Mouse (Mus musculus) T-helper 1 cell (primary cell): Measurements from ENCODE around the gene Opa3.

Experiments used
- in situ Hi-C: fragments of 300-600 bp; cut with MboI, MseI; formaldehyde crosslinking; loops from one replicate; pipeline ENCODE4 v1.15.1; 2025; ENCODE audit warnings: high pct_unique_total_duplicates

Opa3 gene

DNA sequence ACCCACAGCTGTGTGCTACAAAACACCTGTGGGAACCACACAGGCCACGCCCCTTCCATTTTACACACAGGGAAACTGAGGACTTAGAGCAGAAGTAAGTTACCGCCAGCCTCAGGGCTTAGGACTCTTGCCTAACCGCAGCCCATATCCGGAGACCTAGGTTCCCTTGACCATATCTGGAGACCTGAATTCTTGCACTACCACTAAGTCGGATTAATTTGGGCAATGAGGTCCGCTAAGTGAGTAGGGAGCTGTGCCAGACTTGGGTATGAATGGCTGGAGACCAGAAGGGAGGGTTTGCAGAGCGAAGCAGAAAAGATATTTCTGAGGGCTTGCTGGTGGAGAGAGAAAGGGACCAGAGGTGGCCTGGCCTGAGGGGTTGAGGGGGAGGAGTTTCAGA is 13.8 kb upstream of the Opa3 start:
- in situ Hi-C loops, result no loop called here

DNA sequence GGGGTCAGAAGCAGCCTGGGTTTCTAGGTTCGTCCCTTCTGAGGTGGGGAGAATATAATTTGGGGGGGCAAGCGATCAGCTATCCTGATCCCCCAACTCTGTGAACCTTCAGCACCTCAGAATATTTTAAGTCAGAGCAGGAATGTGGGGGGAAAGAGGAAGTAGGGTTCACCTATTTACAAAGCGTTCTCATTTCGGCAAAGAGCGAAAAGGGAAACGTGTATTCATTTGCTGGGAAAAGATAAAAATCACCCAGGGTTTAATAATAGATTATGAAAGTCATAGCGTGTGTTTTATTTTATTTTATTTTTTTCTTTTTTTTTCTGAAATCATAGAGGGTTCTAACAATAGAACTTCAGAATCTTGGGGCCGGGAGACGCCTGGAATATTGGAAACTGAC is 13.2 kb upstream of the Opa3 start:
- in situ Hi-C loops, result loop anchor here (5.0 kb wide), 1 partner anchor 33 kb away; no protein-coding TSS in a partner anchor

DNA sequence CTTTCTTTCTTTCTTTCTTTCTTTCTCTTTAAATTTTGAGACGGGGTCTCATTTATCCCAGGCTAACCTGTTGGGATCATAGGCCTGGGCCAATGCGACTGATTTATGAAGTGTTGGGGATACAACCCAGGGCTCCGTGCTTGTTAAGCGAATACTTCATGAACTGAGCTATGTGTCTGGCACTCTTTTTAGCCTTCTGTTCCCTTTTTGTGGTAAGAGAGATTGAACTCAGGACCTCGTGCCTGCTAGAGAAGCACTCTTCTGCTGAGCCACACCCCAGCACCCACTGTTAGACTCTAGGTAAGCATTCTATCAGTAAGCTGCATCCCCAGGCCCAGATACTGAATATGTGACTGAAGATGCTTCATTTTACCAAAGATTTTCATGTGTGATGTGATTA is 10.6 kb upstream of the Opa3 start:
- in situ Hi-C loops, result loop anchor here (5.0 kb wide), 1 partner anchor 35 kb away; no protein-coding TSS in a partner anchor

DNA sequence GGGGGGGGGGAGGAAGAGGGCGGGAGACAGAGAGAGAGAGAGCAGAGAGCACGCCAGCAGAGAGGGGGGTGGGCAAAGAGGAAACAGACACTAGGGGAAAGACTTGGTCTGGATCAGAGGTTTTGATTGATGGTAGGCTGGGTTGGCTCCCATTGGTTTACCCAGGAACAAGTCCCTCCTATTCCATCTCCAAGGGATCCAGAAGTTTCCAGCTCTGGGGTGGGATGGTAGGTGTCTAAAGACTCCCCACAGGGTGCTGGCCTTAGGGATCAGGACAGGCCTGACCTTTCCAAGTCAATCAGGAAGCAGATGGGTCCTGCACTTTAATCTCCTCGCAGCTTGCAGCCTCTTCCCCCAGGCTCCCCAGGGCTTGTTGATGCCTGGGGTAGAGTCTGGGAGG is 10.2 kb upstream of the Opa3 start:
- in situ Hi-C loops, result loop anchor here (5.0 kb wide), 1 partner anchor 36 kb away; no protein-coding TSS in a partner anchor

DNA sequence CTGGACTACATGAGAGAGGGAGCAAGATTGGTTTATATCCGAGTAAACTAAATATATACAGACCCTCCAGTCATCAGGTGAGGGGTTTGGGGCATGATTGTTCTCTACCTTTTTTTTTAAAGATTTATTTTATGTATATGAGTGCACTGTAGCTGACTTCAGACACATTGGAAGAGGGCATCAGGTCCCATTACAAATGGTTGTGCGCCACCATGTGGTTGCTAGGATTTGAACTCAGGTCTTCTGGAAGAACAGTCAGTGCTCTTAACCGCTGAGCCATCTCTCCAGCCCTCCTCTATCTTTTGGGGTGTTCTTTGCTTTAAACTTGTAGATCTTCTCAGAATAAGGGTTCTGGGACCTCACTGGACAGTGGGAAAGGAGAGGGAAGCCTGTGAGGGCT is 8.1 kb upstream of the Opa3 start:
- in situ Hi-C loops, result no loop called here

DNA sequence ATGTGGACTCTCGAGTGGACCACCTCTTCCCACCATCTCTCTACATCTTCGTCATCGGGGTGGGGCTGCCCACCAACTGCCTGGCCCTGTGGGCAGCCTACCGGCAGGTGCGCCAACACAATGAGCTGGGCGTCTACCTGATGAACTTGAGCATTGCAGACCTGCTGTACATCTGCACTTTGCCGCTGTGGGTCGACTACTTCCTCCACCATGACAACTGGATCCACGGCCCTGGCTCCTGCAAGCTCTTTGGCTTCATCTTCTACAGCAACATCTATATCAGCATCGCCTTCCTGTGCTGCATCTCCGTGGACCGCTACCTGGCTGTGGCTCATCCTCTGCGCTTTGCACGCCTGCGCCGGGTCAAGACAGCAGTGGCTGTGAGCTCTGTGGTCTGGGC is 5.9 kb upstream of the Opa3 start:
- in situ Hi-C loops, result no loop called here

DNA sequence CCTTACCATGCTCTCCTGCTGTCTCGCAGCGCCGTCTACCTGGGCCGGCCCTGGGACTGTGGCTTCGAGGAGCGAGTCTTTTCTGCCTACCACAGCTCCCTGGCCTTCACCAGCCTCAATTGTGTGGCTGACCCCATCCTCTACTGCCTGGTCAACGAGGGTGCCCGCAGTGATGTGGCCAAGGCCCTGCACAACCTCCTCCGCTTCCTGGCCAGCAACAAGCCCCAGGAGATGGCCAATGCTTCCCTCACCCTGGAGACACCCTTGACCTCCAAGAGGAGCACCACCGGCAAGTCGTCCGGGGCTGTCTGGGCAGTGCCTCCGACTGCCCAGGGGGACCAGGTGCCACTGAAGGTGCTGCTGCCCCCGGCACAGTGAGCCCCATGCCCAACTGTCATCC is 5.3 kb upstream of the Opa3 start:
- in situ Hi-C loops, result no loop called here

DNA sequence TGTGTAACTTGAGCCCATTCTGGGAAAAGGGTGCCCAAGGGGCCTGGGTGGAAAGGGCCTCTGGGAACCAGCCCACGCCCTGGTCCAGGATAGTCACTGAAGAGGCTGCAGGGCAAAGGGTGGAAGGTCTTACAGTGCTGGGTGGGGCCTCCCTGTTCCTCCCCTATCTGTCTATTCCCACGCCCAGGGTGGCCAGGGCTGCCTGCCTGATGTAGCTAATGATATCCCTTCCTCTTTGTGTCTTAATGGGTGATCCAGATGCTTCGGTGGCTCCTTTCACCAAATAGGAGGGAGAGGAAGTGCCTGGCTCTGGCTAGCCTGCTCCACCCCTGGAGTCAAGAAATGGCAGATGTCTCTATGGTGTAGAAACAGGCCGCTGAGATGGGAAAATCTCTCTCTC is 3.2 kb upstream of the Opa3 start:
- in situ Hi-C loops, result no loop called here

DNA sequence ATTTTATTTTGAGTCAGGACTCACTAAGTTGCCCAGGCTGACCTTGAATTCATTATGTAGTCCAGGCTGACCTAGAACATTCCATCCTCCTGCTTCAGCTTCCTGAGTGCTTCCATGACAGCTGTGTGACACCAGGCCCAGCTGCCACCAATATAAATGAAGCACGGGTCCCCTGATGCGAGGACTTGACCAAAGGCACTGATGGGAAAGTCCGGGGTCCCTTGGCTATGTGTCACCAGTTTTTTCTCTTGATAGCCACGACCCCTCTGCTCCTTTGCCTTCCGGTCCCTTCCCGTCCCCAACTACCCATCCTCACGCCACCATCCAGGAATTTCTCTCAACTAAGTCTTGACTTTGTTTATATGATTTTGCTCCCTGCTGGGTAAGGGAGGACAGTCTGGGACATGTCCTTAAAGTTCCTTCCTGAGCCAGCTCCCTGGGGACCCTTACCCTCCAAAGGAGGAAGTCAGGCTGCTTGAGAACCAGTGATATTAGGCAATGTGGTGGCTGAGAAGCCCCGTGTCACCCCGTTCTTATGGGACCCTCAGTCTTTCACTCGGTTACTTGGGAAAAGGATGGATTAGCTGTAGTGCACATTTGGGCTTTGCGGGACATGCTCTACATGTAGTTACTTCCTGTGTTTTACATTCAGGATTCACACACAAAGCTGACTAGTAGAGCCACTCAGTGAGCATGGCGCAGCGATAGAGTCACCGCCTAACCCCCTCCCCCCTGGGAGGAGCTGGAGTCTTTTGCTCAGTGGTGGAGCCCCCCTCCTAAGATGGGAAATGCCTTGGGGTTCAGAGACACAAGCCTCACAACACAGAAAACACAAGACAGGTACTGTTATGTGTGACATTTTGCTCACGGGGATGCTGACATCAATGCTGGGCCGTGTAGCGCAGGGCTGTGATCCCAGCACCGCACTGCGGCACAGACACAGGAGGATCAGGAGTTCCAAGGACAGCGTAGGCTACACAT is 1.0 kb upstream of the Opa3 start:
- in situ Hi-C loops, result no loop called here

DNA sequence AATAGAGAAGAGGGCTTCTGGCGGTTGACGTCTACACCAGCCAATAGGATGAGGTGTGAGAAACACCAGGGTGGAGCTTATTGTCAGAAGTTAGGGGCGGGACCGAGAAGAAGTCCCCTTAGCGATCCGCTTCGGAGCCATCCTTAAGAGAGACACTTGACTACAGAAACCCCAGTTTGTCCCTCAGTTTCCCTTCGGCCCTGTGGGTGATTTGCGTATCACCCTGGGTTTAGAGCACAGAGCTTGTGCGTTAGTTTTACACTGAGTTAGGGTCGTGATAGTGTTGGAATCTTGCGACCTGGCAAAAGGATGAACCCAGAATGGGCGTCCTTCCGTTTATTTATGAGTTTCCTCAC is 637 bp downstream of the Opa3 start:
- in situ Hi-C loops, result no loop called here

DNA sequence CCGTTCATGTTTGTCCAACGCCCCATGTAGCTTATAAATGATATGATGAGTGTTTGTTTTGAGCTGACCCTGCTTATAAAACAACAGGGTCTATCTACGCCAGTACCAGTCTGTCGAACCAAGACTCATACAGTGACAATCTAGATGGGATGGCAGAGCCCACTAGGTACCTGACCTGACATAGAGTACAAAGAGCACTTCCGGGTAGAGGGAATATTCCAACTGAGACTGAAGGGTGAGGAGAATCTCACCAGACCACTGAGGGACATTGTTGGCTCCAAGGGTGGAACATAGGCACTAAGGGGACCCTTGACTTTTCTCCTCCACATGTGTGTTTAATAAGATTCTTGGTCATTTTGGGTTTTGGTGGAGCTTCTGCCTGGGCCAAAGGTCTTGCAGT is 1.3 kb downstream of the Opa3 start:
- in situ Hi-C loops, result no loop called here

DNA sequence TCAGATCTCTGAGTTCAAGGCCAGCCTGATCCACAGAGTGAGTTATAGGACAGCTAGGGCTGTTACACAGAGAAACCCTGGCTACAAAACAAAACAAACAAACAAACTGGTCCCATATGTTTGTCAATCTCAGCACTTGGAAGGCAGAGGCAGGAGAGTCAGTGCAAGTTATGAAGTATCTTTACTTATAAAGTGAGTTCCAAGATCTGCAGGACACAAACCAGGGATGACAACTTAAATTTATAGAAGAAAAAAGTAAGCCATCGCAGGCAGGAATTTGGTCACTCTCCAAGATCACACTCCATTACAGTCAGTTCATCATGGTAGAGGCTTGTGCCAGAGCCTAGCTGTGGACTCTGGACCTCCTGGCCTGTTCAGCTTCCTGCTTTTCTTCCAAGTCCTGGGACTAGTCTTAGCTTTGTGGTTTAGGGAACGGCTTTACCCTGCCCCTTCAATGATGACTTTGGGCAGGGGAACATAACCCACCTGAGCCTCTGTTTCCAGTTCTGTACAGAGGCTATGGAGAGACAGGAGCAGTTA is 2.0 kb downstream of the Opa3 start:
- in situ Hi-C loops, result loop anchor here (5.0 kb wide), 1 partner anchor 52 kb away; the partner anchor contains the start of genes Ppm1n and Rtn2

DNA sequence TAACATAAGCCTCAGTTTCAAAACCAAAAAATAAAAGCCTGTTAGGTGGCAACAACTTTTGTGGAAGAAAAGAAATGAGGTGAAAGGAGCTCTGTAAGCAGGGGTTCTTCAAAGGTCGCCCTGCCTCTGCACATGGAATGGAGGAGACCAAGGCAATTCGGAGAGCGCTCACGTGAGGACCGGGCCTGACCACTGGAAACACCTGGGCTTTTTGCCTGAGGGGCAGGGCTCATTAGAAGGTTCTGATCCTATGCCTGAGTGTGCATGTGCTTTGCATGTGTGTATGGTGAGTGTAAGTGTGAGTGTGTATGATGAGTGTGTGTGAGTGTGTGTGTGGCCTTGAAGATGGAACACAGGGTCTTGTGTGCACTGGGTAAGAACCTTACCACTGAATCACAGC is 2.8 kb downstream of the Opa3 start:
- in situ Hi-C loops, result loop anchor here (5.0 kb wide), 1 partner anchor 51 kb away; the partner anchor contains the start of genes Ppm1n and Rtn2

DNA sequence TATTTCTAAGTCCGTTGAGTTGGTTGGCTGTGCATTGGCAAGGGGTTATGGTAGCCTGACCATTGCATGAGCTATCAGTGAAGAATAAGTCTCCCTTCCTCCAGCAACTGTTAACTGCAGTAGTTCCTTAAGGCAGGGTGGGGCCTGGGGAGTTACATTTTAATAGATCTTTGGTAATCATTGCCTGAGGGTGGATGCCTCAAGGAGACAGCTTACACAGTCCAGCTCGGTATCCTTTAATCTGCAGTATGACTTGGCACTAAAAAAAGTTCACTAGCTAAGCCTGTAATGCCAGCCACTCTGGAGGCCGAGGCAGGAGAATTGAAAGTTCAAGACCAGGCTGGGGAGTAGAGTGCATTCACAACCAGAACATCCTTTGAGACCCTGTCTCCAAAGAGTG is 3.7 kb downstream of the Opa3 start:
- in situ Hi-C loops, result loop anchor here (5.0 kb wide), 1 partner anchor 50 kb away; the partner anchor contains the start of genes Ppm1n and Rtn2

DNA sequence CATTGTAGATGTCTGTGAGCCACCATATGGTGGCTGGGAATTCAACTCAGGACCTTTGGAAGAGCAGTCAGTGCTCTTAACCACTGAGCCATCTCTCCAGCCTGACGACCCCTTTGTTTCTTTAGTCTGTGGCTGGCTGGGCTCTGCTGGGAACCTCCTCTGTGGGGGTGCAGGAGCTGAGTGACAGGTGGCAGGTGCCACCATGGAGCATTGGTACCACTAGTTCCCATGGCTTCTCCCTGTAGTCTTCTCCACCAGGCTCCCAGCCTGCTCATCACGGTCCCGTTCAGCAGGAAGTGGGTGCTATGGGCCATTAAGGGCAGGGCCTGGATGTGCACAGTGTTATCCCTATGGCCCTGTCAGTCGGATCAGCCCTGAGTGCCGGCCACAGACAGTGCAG is 6.5 kb downstream of the Opa3 start:
- in situ Hi-C loops, result loop anchor here (5.0 kb wide), 1 partner anchor 48 kb away; the partner anchor contains the start of genes Ppm1n and Rtn2

DNA sequence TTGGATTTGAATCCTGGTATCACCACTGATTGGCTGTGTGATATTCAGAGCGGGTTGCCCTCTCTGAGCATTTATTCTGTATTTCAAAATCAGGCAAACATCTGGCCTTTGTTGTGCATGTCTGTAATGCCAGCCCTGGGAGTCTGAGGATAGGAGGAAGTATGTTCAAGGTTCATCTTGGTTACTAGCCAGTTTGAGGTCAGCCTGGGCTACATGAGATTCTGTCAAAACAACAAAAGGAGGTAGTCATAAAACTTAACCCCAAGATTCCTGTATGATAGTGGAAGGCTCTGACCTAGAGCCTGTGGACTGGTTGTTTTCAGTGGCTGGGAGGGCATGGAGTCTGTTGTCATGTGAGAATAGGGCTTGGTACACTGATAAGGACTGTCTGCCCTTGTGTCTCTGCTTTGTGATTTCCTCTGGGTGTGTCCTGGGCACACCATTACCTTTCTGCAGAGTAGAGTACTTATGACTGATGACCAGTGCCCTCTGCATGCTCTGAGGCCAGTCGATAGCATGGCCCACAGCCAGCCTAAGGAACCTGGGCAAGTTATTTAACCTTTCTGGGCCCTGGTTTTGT is 7.0 kb downstream of the Opa3 start:
- in situ Hi-C loops, result no loop called here

DNA sequence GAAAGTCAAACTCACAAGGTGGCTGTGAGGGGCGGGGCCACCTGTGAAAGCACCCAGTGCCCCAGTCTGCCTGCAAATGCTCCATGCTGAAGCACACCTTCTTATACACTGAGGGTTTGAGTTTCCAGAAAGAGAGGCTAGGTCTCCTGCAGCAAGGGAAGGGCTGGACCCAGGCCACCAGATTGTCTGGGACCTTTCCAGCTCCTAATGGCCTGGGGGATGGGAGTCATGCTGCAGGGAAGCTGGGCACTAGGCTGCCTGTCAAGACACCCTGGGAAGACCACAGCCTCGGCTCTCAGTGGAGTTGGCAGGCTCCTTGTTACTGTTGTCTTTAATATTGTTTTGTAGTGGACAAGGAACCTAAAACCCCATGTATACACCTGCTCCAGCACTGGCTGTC is 8.3 kb downstream of the Opa3 start:
- in situ Hi-C loops, result no loop called here

DNA sequence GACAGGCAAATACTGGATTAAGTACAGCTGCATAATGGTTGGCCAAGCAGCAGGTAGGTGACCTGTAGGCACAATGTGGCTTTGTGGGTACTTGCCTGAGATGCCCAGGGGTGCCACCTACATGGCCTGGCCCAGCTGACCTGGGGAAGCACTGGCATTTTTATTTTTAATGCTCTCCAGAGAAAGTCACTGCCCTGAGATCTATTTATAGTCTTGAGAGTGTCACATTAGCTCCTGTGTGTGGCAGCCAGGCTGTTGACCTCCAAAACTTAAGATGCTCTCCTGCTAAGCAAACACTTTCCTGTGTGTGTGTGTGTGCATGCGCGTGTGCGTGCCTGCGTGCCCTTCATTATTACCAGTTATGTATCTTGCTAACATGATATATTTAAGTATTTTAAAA is 10.2 kb downstream of the Opa3 start:
- in situ Hi-C loops, result no loop called here

DNA sequence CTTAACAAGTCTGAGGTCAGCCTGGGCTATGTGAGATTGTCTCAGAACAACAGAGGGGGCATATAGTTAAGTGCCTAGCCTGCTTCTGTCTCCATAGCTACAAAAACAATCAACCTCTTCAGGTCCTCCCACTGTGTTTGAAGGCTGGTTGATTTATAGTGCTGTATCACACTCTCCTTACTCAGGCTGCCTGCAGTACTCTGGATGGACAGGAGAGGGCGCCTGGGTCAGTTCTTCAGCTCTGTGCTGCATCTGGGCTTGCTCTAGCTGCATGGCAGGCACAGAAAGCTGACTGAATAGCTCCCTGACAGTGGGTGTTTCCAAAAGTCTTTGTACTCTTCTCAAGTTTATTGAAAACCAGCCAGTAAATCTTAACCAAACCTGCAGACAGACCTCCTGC is 11.3 kb downstream of the Opa3 start:
- in situ Hi-C loops, result no loop called here

DNA sequence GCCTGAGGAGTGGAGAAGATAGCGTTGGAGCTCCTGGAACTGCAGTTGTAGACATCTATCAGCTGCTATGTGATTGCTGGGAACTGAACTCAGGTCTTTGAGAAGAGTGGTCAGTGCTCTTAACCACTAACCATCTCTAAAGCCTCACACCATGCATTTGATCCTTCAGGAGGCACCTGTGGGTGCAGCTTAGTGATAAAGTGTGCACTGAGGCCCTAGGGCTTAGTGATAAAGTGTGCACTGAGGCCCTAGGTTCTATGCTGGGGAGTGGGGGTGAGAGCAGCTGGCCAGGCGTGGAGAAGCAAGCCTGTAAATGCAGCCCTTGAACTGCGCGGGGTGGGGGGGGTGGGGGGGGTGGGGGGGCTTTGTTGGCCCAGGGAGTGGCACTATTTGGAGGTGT is 11.9 kb downstream of the Opa3 start:
- in situ Hi-C loops, result no loop called here

DNA sequence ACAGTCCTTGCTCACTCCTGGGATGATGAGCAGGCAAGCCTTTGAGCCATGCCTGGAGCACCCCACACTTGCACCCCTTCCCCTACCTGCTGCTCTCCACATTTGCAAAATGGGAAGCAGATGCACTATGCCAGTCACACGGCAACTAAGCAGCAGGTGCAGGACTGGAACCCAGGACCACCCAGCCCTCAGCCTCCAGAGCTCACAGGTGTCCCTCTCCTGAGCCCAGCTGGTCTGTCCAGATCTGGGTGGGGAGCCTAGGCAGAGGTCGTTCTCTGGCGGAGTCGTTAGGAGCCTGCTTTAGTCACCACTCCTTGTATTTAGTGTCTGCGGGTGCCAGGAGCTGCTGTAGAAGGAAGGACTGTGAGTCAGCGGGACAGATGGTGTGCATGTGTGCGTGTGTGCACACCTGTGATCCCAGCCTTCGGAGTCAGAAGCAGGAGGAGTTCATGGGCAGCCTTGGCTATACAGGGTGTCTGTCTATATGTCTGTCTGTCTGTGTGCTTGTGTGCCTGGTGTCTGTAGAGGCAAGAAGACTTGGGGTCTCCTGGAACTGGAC is 12.8 kb downstream of the Opa3 start:
- in situ Hi-C loops, result no loop called here

DNA sequence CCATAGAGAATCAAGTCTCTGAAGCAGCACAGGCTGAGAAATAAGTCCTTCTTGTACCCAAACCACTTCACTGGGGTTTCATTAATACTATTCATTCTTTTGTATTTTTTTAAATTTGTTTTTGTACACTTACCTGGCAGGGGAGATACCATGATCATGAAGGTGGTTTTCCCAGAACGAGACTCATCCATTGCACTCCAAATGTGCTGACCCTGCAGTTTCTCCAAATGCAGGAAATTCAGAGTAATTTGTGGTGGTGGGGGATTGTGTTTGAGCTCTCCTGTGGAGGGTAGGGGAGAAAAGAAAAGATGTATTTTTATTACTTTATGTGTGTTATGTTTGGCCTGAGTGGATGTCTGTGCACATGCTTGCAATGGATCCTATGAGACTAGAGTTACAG is 13.9 kb downstream of the Opa3 start:
- in situ Hi-C loops, result no loop called here
